Mouse (Mus musculus) stomach, postnatal 0 days (tissue): ENCODE data around the gene BC048679.

Experiments used
- CTCF ChIP-seq: IDR thresholded peaks from 2 replicates; pipeline ENCODE4 v1.5.1; 2016; ENCODE audit warnings: antibody characterized with exemption, low read depth, mild to moderate bottlenecking, moderate library complexity
- EP300 ChIP-seq: optimal IDR thresholded peaks from 2 replicates; pipeline ENCODE3; 2016; ENCODE audit warnings: antibody characterized with exemption

DNA sequence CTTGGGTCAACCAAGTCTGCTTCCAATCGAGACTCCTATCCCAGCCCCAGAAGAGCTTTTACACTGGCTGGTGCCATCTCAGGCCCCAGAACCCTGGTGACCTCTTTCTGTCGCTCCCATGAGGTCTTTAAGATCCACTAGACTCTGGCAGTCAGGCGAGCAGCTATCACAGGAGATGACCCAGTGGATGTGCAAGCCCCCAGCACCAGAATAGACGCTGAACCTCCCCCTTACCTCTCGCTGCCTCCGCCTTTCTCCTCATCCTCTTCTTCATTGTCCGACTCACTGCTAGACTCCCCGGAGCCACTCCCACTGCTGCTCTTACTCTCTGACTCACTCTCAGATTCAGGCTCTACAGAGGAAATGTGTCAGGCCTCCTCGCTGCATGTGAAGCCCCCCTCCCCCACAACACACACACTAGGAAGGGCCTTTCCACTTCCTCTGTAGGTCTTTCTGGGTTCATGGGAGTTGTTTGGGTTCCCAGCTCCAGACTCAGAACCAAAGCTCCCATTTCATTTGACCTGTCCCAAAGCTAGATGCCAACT is 33.1 kb downstream of the BC048679 start:
- TF ChIP-seq CTCF (no peak), EP300 (no peak)
